Mouse (Mus musculus) 416B (cell line): Measurements from ENCODE around the gene Acss2.
"Not testable (repeated sequence)": the region's sequence is repeated elsewhere in the genome, so short reads cannot be mapped to it uniquely, and the experiment has no call there.

Experiments
- DNase-seq: peaks from one replicate; pipeline ENCODE4 v3.0.0; 2011; ENCODE audit warnings: low read depth

The Acss2 gene

DNA sequence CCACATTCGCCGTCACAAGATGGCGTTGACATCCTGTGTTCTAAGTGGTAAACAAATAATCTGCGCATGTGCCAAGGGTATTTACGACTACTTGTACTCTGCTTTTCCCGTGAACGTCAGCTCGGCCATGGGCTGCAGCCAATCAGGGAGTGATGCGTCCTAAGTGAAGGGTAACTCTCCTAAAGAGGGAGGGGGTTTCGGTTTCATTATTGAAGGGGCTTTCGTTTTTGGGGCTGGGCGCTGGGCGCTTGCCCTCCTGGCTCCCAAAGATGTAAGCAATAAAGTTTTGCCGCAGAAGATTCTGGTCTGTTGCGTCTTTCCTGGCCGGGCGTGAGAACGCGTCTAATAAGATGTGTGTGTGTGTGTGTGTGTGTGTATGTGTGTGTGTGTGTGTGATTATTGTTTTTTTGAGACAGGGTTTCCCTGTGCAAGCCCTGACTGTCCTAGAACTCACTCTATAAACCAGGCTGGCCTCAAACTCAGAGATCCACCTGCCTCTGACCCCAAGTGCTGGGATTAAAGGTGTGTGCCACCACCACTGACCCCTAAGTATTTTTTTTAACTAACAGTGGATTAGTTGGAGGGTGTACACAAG is 20.8 kb downstream of the Acss2 start:
- DNase-seq: not testable (repeated sequence)

- no peak for DNase-seq
Measured at GRCm38 (mm10) chr2:155539696-155540095, 21.9 kb downstream of the Acss2 start.

- peak; percentile 70 for DNase-seq
Measured at GRCm38 (mm10) chr2:155540822-155541458, 23.2 kb downstream of the Acss2 start.

DNA sequence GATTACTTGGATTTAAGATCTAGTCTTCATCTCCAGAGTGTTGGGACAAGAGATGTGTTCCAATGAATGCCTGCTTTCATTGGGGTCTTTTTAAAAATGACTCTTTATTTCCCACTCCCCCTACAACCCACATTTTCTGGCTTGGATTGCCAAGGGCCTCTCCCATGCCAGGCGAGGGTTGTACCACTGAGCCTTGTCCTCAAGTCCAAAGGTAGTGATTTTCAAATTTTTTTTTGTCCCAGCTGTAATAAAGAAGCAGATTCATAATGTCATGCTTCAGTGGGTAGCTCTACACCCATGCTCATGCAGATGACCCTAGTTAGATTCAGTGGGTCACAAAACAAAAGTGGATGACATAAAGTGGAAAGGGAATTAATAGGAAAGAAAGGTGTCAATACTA is 29.2 kb downstream of the Acss2 start:
- DNase-seq: no peak

- no peak for DNase-seq
Measured at GRCm38 (mm10) chr2:155552336-155552735, 34.6 kb downstream of the Acss2 start.

DNA sequence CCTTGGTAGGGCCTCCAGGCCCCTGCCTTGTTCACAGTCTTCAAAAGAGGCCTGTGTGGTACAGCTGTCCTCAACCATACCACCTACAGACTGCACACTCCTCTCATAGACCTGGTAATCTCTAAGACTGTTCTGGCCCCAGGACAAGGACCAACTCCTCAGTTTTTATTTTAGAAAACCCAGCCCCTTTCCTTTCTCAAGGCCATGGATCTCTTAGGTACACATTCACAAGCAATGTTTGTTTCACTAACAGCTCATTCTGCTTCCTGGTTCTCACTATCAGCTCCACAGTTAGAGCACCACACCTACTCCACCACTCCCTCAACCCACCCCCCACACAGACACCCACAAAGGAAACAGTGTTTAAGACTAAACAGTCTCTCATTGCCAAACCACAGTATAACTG is 35.2 kb downstream of the Acss2 start:
- peak; percentile 80 for DNase-seq

GRCm38 (mm10) chr2:155554426-155554985 is 36.8 kb downstream of the Acss2 start:
- DNase-seq: peak; percentile 53

GRCm38 (mm10) chr2:155562209-155562608 is 44.5 kb downstream of the Acss2 start:
- no peak for DNase-seq

DNA sequence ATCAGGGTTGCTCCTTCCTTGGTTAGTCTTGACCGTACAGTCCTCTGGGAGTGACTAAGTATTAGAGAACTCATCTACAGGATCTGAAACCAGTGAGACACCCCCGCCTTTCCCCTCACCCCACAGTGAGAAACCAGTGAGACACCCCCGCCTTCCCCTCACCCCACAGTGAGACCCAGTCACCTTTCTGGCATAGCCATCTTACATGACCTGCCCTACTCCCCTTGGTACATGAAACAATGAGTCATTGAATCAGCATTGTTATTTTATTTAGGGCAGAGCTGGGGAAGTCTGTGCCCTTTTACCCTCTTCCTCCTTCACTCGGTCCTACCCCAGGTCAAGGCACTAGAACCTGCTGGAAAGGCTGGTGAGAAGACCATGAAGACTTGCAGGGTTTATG is 45.2 kb downstream of the Acss2 start:
- DNase-seq: no peak

GRCm38 (mm10) chr2:155567751-155568150 is 50.0 kb downstream of the Acss2 start:
- DNase-seq: peak; percentile 79

- DNase-seq: peak; percentile 24
Measured at GRCm38 (mm10) chr2:155569223-155569807, 51.6 kb downstream of the Acss2 start.

DNA sequence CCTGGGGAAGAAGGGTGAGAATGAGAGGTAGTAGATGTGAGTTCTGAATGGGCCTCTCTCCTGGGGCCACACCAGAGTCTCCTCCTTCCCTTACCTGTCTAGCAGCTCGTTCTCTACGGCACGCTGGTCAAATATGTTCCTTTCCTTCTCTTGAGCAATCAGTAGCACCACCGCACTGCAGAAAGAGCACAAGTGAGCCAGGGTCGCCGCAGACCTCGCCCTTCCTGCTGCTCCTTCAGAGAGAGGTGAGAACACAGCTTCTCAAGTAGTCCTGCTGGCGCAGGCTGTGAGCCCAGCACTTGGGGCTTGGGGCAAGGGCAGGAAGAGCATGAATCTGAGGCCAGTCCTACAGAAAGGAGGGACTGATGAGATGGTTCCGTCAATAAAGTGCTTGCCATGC is 55.3 kb downstream of the Acss2 start:
- DNase-seq: no peak

- DNase-seq: no peak
Measured at GRCm38 (mm10) chr2:155573996-155574395, 56.2 kb downstream of the Acss2 start.

DNA sequence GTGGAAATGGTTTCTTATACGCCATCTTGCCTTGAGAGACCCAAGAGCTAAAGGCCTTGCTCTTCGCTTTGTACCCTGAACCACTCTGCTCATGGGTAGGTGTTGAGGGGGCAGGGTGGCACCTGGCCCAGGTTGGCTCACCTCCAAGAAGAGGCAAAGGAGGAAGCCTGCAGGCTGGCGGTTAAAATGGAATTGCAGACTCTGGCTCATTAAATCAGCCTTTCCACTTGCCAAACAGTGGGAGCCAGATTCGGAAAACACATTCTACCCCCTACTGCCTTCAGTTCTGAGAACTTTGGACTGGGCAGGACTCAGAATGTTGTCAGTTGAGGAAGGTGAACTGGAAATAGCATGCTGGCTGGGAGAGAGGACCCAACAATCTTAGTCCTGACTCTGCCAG is 57.0 kb downstream of the Acss2 start:
- no peak for DNase-seq

DNA sequence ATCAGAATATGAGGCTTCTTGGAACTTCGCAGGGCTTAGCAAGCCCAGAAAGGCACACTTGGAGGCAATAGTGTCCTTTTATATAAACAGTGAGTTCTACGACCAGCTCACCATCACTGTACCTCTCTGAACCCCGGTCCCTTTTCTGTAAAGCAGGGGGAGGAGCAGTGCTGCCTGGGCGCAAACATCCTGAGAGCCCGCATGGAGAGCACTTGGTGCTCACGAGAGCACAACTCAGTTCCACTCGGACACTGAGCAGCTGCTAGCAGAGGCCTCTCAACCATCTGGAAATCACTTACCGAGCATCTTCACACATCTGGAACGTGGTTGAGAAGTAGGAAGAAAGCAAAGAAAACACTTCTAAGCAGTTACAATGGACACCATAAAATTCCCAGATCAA is 58.9 kb downstream of the Acss2 start:
- no peak for DNase-seq

GRCm38 (mm10) chr2:155580331-155580730 is 62.6 kb downstream of the Acss2 start:
- DNase-seq: no peak

DNA sequence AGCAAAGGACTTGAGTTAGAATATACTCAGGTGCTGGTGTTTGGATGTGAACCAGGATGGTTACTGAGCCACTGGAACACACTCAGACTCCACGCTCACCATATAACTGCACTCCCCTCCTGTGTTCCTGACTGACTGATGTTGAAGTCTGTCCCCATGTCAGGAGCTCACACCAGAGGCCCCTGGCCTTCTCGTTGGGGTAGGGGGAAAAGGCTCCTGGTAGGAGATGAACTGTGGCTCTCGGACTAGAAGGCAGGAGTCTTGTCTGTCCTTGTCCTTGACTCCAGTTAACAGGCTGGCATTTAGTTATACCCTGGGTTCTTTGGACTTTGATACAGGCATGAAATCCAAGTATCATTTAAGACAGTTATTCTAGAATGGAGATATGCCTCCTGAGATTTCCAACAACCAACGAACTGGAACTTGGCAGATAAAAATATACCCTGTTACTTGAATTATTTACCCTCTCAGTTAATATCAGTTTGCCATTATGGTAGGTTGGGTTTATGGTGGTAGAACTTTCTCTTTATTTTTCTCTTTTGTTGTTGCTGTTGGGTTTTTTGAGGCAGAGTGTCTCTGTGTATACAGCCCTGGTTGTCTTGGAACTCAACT is 64.7 kb downstream of the Acss2 start:
- DNase-seq: no peak

GRCm38 (mm10) chr2:155582996-155583395 is 65.2 kb downstream of the Acss2 start:
- DNase-seq: no peak

DNA sequence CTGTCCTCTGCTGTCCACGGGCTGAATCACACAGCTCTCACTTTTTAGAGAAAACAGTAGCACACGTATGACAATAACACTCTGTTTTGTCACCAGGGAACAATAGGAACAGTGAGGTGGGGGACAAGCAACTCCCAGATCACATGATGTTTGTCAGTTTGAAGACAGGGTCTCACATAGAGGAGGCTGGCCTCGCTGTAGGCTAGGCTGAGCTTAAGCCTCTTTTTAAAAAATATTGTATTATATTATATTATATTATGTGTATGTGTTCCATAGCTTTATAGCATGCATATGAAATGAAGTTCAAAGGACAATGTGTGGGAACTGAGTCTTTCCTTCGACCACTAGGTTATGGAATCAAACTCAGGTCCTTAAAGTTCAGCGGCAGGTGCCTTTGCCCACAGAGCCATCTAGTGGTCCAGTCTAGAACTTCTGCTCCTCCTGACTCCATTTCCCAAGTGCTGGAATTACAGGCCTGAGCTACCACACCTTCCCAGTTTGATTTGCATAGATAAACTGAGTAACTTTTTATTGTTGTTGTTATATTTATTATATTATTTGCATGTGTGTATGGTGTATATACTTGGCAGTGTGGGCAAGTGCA is 66.3 kb downstream of the Acss2 start:
- peak; percentile 70 for DNase-seq

- no peak for DNase-seq
Measured at GRCm38 (mm10) chr2:155585082-155585481, 67.3 kb downstream of the Acss2 start.

GRCm38 (mm10) chr2:155585486-155585885 is 67.7 kb downstream of the Acss2 start:
- DNase-seq: peak; percentile 59

DNA sequence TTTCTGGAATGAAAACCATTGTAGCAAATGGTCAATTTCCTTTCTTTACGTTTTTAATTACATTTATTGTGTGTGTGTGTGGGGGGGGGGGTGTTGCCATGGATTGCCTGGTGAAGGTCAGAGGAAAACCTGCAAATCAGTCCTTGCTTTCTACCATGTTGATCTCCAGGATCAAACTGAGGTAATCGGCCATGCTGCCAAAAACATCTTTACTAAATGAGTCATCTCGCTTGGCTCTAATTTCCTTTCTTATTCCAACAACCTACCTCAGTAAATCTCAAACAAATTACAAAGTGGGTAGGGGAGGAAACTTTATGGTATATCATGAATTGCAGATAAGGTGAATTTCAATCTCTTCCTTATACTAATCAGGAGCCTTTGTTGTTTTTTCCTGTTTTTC is 70.4 kb downstream of the Acss2 start:
- DNase-seq: no peak

DNA sequence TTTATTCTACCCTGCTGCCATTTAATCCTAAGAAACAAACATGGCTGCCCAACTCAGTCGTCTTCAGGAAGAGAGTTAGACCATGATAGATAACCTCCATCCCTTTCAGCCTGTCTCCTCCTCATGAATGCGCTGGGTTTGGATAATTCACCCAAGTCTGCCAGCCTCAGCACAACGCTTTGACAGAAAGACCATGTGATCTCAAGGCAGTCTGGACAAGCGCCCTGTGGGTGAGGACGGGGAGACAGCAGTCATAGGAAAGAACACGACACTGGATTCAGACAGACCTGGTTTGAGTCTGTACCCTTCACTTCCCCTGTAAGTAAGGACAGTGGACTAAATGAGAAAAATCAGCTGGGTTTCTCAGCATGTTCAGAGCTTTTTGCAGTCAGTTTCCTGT is 71.8 kb downstream of the Acss2 start:
- DNase-seq: no peak
